Mouse (Mus musculus) cerebellum, adult 2 months (tissue): ENCODE results near the gene Ung.

Experiments
- CTCF ChIP-seq: fragments of 200-500 bp; IDR thresholded peaks from 2 replicates; pipeline ENCODE4 v1.5.1; 2011; ENCODE audit warnings: low read depth, mild to moderate bottlenecking, control low read depth, low read length, moderate library complexity, borderline replicate concordance; ENCODE audit not compliant: insufficient read depth
- POLR2A ChIP-seq: fragments of 200-500 bp; IDR thresholded peaks from 2 replicates; pipeline ENCODE4 v1.6.1; 2011; ENCODE audit warnings: low read length, control low read depth, borderline replicate concordance; ENCODE audit not compliant: insufficient read depth

DNA sequence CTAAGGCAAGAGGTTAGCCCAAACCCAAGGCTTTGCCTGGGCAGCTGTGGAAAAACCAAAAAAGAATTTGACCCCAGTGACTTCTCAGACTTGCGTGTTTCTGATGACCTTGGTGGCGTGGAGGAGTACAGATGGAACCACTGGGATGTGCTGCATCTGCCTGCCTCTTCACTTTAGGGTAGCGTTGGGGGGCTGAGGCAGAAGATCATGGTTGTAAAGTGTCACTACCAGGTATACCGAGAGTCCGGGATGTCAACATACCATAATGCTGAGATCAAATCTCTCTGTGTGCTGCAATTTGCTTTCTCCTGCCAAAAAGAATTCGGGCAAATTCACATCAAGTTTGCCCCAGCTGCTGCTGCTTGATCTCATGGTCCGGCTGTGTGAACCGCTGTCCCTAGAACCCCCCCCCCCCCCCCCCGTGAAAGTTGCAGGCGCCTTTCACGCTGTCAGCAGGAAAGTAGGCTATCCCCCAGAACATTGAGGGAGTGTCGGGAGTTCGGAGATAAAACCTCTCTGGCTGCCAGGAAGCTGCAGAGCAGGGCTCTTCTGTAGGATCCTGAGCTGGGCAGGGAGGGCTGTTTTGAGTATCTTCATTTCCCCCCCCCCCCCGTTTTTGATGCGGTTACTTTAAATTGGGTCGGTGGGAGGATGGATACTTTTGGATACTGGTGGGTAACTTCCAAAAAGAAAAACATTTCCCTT, 43.8 kb downstream of the Ung start:
- TF ChIP-seq CTCF, result no peak
- TF ChIP-seq POLR2A, result no peak
